Mouse (Mus musculus): ENCODE results near the gene Hyal6.

Gene Hyal6

DNA sequence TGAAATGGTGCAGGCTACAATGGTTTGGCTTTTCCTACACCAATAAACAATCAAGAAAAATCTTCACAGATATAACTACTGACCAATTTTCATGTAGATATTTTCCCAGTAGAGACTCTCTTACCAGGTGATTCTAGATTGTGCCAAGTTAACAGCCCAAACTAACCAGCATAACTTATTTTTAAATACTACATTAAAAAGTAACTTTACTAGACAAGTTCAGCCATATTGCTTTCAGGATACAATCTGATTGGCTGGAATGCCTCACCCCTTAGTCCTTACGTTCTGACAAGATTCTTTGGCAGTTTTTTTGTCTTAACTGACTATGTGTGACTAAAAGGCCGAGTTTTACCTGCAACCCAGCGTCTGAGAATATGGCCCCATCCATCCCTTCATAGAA lies at the start of gene Hyal6:
Gene Hyal6 (plus strand): TSS at position 301 of the 400 bp plus-strand sequence.
- DNase-seq (ENCODE audit: low spot score) = no peak

GRCm38 (mm10) chr6:24687871-24688270 lies 45.2 kb upstream of the Hyal6 start:
- DNase-seq (ENCODE audit: low spot score) = no peak

- peak; percentile 48 for DNase-seq (ENCODE audit: low spot score)
Measured at GRCm38 (mm10) chr6:24694455-24695410, 38.3 kb upstream of the Hyal6 start.

GRCm38 (mm10) chr6:24696117-24696516 lies 36.9 kb upstream of the Hyal6 start:
- DNase-seq (ENCODE audit: low spot score) = no peak

DNA sequence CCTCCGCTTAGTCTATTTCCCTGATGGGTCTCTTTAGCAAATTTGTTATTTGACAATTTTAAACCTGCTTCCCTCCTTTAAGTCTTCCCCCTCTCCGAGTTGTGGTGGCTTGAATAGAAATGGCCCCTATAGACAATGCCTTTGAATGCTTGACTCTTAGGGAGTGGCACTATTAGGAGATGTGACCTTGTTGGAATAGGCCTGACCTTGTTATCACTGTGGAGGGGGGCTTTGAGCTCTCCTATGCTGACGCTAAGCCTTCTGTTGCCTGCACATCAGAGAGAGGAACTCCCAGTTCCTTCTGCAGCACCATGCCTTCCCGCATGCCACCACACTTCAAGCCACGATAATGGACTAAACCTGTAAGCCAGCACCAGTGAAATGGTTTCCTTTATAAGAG lies 35.8 kb upstream of the Hyal6 start:
- DNase-seq (ENCODE audit: low spot score) = no peak

GRCm38 (mm10) chr6:24707090-24707489 lies 26.0 kb upstream of the Hyal6 start:
- DNase-seq (ENCODE audit: low spot score) = no peak

DNA sequence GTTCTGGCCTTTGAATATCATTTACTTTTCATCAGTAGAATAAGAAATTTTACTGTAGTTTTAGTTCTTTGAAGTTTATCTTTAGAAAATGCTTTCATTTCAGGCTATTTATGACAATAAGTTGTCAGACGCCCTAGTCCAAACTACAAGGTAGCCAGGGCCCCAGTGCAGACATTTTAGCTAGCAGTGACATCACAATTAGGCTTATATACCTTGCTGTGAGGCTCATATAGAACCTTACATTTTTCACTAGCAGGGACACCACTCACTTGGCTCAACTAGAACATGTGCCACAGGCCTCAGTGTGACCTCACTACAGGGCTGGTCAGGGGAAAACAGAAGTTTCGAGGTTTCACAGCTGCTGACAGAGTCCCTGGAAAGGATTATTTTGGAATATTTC lies 25.5 kb upstream of the Hyal6 start:
- no peak for DNase-seq (ENCODE audit: low spot score)

DNA sequence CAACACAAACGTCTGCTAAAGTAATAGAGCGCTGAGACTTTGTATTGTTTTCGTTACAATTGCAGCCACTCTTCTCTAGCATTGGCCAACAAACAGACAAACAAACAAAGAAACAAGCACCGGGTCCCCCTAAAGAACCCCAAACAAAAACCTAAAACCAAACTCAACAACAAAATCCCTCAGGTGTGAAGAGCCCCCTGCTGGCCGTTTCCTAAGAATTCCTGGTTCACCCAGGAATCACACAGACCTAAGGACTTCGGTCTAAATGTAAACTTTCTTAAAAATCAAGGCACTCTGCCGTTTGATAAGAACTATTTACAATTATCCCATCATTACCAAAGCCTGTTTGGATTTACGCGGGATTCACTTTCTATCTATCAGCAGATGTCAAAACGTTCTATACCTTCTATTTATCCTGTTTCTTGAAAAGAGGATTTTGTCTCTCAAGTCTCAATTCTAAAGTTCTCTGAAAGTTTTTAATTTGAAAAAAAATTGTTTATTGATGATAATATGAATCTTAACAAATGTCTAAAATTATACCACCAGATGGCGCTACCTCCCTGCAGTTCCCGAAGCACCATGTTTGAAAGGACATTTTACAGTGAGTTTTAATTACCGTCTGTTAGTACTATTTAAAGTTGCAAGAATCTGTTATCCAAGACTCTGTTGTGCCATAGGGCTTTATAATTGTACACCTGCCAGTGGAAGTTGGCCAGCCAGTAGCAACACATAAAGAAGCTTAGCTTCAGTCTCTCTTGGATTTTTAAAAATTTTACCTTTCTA lies 11.5 kb upstream of the Hyal6 start:
- DNase-seq (ENCODE audit: low spot score) = no peak

- DNase-seq (ENCODE audit: low spot score) = no peak
Measured at GRCm38 (mm10) chr6:24728130-24728529, 4.9 kb upstream of the Hyal6 start.

DNA sequence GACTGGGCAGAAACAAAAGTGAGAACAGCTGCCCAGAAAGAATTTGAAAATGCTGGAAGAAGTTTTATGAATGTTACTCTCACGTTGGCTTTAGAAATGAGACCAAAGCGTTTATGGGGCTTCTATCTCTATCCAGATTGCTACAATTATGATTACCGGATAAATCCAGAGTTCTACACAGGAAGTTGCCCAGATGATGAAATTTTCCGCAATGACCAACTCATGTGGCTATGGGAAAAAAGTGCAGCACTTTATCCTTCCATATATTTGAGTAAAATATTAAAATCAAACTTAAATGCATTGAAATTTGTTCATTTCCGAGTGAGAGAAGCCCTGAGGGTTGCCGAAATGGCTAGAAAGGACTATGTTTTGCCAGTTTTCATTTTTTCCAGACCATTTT lies 1.5 kb downstream of the Hyal6 start:
- DNase-seq (ENCODE audit: low spot score) = no peak

- no peak for DNase-seq (ENCODE audit: low spot score)
Measured at GRCm38 (mm10) chr6:24748029-24748428, 15.0 kb downstream of the Hyal6 start, which contains the start of gene Hyal4. Gene Hyal4, plus strand, starts transcription at chr6:24748329.

DNA sequence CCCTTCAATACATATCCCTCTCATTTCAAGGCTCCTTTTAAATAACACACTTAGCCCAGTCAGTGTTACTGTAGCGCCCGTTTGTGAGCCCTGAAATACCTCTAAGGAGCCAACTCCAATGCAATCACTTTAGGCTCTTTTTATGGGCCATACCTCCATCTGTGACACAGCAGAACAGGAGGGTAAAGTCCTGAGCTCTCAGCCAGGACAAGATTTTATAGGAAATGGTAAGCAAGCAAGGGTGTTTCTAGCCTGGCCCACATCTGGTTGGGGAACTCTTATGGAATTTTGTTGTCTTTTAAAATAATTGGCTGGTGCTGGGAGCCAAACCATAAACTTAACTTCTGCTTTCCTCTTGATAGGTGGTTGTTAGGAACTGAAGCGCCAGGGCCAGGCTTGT lies 26.2 kb downstream of the Hyal6 start:
- no peak for DNase-seq (ENCODE audit: low spot score)

- no peak for DNase-seq (ENCODE audit: low spot score)
Measured at GRCm38 (mm10) chr6:24766261-24766660, 33.2 kb downstream of the Hyal6 start.

GRCm38 (mm10) chr6:24779182-24779581 lies 46.1 kb downstream of the Hyal6 start:
- DNase-seq (ENCODE audit: low spot score) = no peak

GRCm38 (mm10) chr6:24790888-24791287 lies 57.8 kb downstream of the Hyal6 start, which contains the start of gene Spam1:
Gene Spam1, plus strand, starts transcription at chr6:24791188.
- DNase-seq (ENCODE audit: low spot score) = no peak
